Mouse (Mus musculus) mesoderm, embryonic 11.5 days (tissue): ENCODE measurements around the gene Pcsk4.
"Not testable (repeated sequence)": the region's sequence is repeated elsewhere in the genome, so short reads cannot be mapped to it uniquely, and the experiment has no call there.

Source experiments
- DNase-seq: peaks from one replicate; pipeline ENCODE4 v3.0.0-alpha.2; 2012; ENCODE audit warnings: low read depth, low spot score

Pcsk4 gene

GRCm38 (mm10) chr10:80348244-80348781 is 19.0 kb upstream of the Pcsk4 start, which contains the start of gene Adamtsl5:
Adamtsl5 (minus strand) TSS chr10:80348412.
- peak; percentile 62 for DNase-seq

GRCm38 (mm10) chr10:80347514-80347967 is 18.2 kb upstream of the Pcsk4 start:
- no peak for DNase-seq

- DNase-seq = not testable (repeated sequence)
Measured at GRCm38 (mm10) chr10:80345929-80346328, 16.6 kb upstream of the Pcsk4 start.

- no peak for DNase-seq
Measured at GRCm38 (mm10) chr10:80345122-80345521, 15.8 kb upstream of the Pcsk4 start.

GRCm38 (mm10) chr10:80344131-80344661 is 14.9 kb upstream of the Pcsk4 start:
- DNase-seq = no peak

GRCm38 (mm10) chr10:80343425-80343895 is 14.2 kb upstream of the Pcsk4 start:
- no peak for DNase-seq

- DNase-seq = peak; percentile 76
Measured at GRCm38 (mm10) chr10:80342749-80343424, 13.6 kb upstream of the Pcsk4 start.

- DNase-seq = no peak
Measured at GRCm38 (mm10) chr10:80342305-80342748, 13.0 kb upstream of the Pcsk4 start.

GRCm38 (mm10) chr10:80341491-80342304 is 12.4 kb upstream of the Pcsk4 start:
- no peak for DNase-seq

GRCm38 (mm10) chr10:80341026-80341425 is 11.7 kb upstream of the Pcsk4 start:
- no peak for DNase-seq

GRCm38 (mm10) chr10:80339941-80340750 is 10.8 kb upstream of the Pcsk4 start:
- DNase-seq = peak; percentile 89

- DNase-seq = no peak
Measured at GRCm38 (mm10) chr10:80336263-80336662, 7.0 kb upstream of the Pcsk4 start.

- DNase-seq = no peak
Measured at GRCm38 (mm10) chr10:80332525-80332989, 3.3 kb upstream of the Pcsk4 start.

- no peak for DNase-seq
Measured at GRCm38 (mm10) chr10:80331636-80332524, 2.6 kb upstream of the Pcsk4 start.

GRCm38 (mm10) chr10:80330888-80331287 is 1.6 kb upstream of the Pcsk4 start:
- no peak for DNase-seq

GRCm38 (mm10) chr10:80330084-80330483 is 786 bp upstream of the Pcsk4 start:
- no peak for DNase-seq

GRCm38 (mm10) chr10:80325045-80325444 is 4.3 kb downstream of the Pcsk4 start:
- no peak for DNase-seq

GRCm38 (mm10) chr10:80324120-80325037 is 4.9 kb downstream of the Pcsk4 start:
- no peak for DNase-seq
